Mouse (Mus musculus): ENCODE data around the gene Zfp68. TPM values are rescaled to one million over a fixed set of nuclear protein-coding genes. Genes with fewer than 3 reads are reported as not detected.

The Zfp68 gene
- polyA plus RNA-seq (2015; fragmentation: Nextera tagmentation; extraction: Ambion mirVana), result 33.7 and 38.3 TPM in 2 replicates

GRCm38 (mm10) chr5:138619211-138620128, at the start of gene Zfp68:
Gene Zfp68 (minus strand): TSS chr5:138619761.
- Histone ChIP-seq H3K4me2 (replicated peaks; ENCODE audit: low read depth) (peak within 1 kb of the TSS; percentile 45), H3K9me3 (ENCODE audit: control insufficient read depth, low read length) (peaks cover 10% of the 10 kb centered on the region; the same call in 1 of the 2 replicates), H3K4me3 (ENCODE audit: low read depth, low read length) (peak within 1 kb of the TSS; percentile 81), H3K27me3 (ENCODE audit: control insufficient read depth, insufficient read depth, low read length) (no peaks in the 10 kb centered on the region), H3K36me3 (ENCODE audit: control insufficient read depth, insufficient read depth, low read length) (peaks cover 23% of the 10 kb centered on the region), H3K4me1 (replicated peaks; ENCODE audit: control insufficient read depth, insufficient read depth) (no peaks in the 10 kb centered on the region; the same call in 1 of the 2 replicates), H3K9ac (ENCODE audit: low read length) (peak within 1 kb of the TSS; percentile 93), H3K27ac (replicated peaks) (peak within 1 kb of the TSS; percentile 98)
- under 1% methylated on average over 41 of the region's 43 CpGs for WGBS
- DNase-seq (ENCODE audit: low spot score), result peak; percentile 98
- TF ChIP-seq CTCF (IDR thresholded peaks at IDR 0.05; ENCODE audit: low read depth) (peak; percentile 62), EP300 (optimal IDR thresholded peaks at IDR 0.05) (peak; percentile 88)
- ATAC-seq (ENCODE audit: low FRiP score, low TSS enrichment), result peak; percentile 98

- Histone ChIP-seq H3K36me3 (ENCODE audit: control insufficient read depth, insufficient read depth, low read length) (no peaks in the 10 kb centered on the region), H3K27ac (replicated peaks) (no peak overlapping the region), H3K9ac (ENCODE audit: low read length) (no peak overlapping the region), H3K4me3 (ENCODE audit: low read depth, low read length) (no peak overlapping the region), H3K9me3 (ENCODE audit: control insufficient read depth, low read length) (no peaks in the 10 kb centered on the region), H3K4me1 (replicated peaks; ENCODE audit: control insufficient read depth, insufficient read depth) (no peaks in the 10 kb centered on the region), H3K27me3 (ENCODE audit: control insufficient read depth, insufficient read depth, low read length) (no peaks in the 10 kb centered on the region), H3K4me2 (replicated peaks; ENCODE audit: low read depth) (no peak overlapping the region)
- ATAC-seq (ENCODE audit: low FRiP score, low TSS enrichment) (peak; percentile 69; the same call in 1 of the 2 replicates), DNase-seq (ENCODE audit: low spot score) (peak; percentile 73)
- 6% methylated on average over 5 of the region's 5 CpGs for WGBS
- TF ChIP-seq EP300 (optimal IDR thresholded peaks at IDR 0.05) (no peak), CTCF (IDR thresholded peaks at IDR 0.05; ENCODE audit: low read depth) (peak; percentile 94)
Measured at GRCm38 (mm10) chr5:138658922-138659321, 39.4 kb upstream of the Zfp68 start.

GRCm38 (mm10) chr5:138657854-138658253, 38.3 kb upstream of the Zfp68 start:
- WGBS, result 25% methylated on average over 6 of the region's 6 CpGs
- Histone ChIP-seq H3K9ac (ENCODE audit: low read length) (no peak overlapping the region), H3K4me3 (ENCODE audit: low read depth, low read length) (no peak overlapping the region), H3K27me3 (ENCODE audit: control insufficient read depth, insufficient read depth, low read length) (no peaks in the 10 kb centered on the region), H3K27ac (replicated peaks) (no peak overlapping the region), H3K4me1 (replicated peaks; ENCODE audit: control insufficient read depth, insufficient read depth) (no peaks in the 10 kb centered on the region), H3K36me3 (ENCODE audit: control insufficient read depth, insufficient read depth, low read length) (no peaks in the 10 kb centered on the region), H3K4me2 (replicated peaks; ENCODE audit: low read depth) (no peak overlapping the region), H3K9me3 (ENCODE audit: control insufficient read depth, low read length) (no peaks in the 10 kb centered on the region)
- ATAC-seq (ENCODE audit: low FRiP score, low TSS enrichment), result peak; percentile 76; the same call in 1 of the 2 replicates
- peak; percentile 84 for TF ChIP-seq CTCF (IDR thresholded peaks at IDR 0.05; ENCODE audit: low read depth)
- no peak for TF ChIP-seq EP300 (optimal IDR thresholded peaks at IDR 0.05)
- peak; percentile 22 for DNase-seq (ENCODE audit: low spot score)

DNA sequence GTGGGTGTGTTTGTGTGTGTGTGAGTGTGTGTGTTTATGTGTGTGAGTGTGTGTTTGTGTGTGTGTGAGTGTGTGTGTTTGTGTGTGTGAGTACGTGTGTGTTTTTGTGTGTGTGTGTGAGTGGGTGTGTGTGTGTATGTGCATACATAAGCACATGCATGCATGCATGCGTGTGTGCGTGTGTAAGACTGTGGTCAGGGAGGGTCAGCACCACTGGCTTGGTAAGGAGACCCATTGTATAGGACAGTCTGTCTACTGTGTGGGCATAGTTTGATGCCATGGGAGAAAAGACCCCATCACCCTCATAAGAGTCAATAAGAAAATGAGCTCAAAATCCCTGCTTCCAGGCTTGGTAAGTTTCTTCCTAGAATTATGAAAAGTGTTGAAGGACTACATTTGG, 37.8 kb upstream of the Zfp68 start:
- no peak for ATAC-seq (ENCODE audit: low FRiP score, low TSS enrichment)
- H3K4me1 ChIP-seq (replicated peaks; ENCODE audit: control insufficient read depth, insufficient read depth), result no peaks in the 10 kb centered on the region
- no peak overlapping the region for H3K4me3 ChIP-seq (ENCODE audit: low read depth, low read length)
- H3K9me3 ChIP-seq (ENCODE audit: control insufficient read depth, low read length), result no peaks in the 10 kb centered on the region
- no peak overlapping the region for H3K4me2 ChIP-seq (replicated peaks; ENCODE audit: low read depth)
- no peaks in the 10 kb centered on the region for H3K36me3 ChIP-seq (ENCODE audit: control insufficient read depth, insufficient read depth, low read length)
- H3K27ac ChIP-seq (replicated peaks), result no peak overlapping the region
- no peak for DNase-seq (ENCODE audit: low spot score)
- H3K9ac ChIP-seq (ENCODE audit: low read length), result no peak overlapping the region
- TF ChIP-seq CTCF (IDR thresholded peaks at IDR 0.05; ENCODE audit: low read depth) (no peak), EP300 (optimal IDR thresholded peaks at IDR 0.05) (no peak)
- no peaks in the 10 kb centered on the region for H3K27me3 ChIP-seq (ENCODE audit: control insufficient read depth, insufficient read depth, low read length)
- WGBS, result 94% methylated on average over 3 of the region's 3 CpGs

GRCm38 (mm10) chr5:138656477-138657156, 37.1 kb upstream of the Zfp68 start:
- DNase-seq (ENCODE audit: low spot score) (peak; percentile 60), ATAC-seq (ENCODE audit: low FRiP score, low TSS enrichment) (peak; percentile 78)
- H3K36me3 ChIP-seq (ENCODE audit: control insufficient read depth, insufficient read depth, low read length), result no peaks in the 10 kb centered on the region; the same call in 1 of the 2 replicates
- TF ChIP-seq CTCF (IDR thresholded peaks at IDR 0.05; ENCODE audit: low read depth), result peak; percentile 90
- no peak for TF ChIP-seq EP300 (optimal IDR thresholded peaks at IDR 0.05)
- H3K27ac ChIP-seq (replicated peaks), result no peak overlapping the region
- no peaks in the 10 kb centered on the region for H3K9me3 ChIP-seq (ENCODE audit: control insufficient read depth, low read length)
- no peaks in the 10 kb centered on the region for H3K4me1 ChIP-seq (replicated peaks; ENCODE audit: control insufficient read depth, insufficient read depth)
- H3K9ac ChIP-seq (ENCODE audit: low read length), result no peak overlapping the region
- no peak overlapping the region for H3K4me2 ChIP-seq (replicated peaks; ENCODE audit: low read depth)
- H3K27me3 ChIP-seq (ENCODE audit: control insufficient read depth, insufficient read depth, low read length), result no peaks in the 10 kb centered on the region
- WGBS, result 12% methylated on average over 2 of the region's 2 CpGs
- no peak overlapping the region for H3K4me3 ChIP-seq (ENCODE audit: low read depth, low read length)

Measured in stomach, postnatal 0 days (tissue).